Mouse (Mus musculus): ENCODE measurements around the gene Dkk2. TPM values are rescaled to one million over a fixed set of nuclear protein-coding genes. Genes with fewer than 3 reads are reported as not detected.

Gene Dkk2
- polyA plus RNA-seq, 1 experiment from 2014 or later: 6.4 TPM

DNA sequence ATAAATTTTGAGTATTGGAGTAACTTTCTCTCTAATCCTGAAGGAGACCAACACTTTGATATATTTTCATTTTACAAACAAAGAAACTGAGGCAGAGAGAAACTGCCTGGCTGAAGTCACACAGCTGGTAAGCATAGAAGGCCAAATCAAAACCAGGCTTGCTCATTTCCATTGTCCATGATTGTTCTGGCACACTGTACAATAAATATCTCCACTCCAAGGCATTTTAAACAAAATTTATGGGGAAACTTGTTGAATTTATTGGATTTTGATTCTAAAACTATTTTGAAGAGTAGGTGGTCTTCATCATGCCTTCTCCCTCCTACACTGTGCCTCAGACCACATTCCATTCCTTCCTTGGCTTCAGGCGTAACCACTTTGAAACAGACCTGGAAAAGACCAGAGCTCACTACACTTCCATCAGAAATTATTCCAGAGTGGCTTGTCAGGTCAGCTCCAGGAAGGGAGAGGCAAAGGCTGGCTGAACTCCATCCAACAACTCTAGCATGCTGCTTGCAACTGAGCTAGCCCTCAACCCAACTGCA is 44.7 kb downstream of the Dkk2 start:
- H3K27me3 ChIP-seq (replicated peaks): no peaks in the 10 kb centered on the region
- no peaks in the 10 kb centered on the region for H3K4me1 ChIP-seq
- WGBS: 91% methylated on average over 1 of the region's 1 CpGs

GRCm38 (mm10) chr3:132130781-132131180 is 45.7 kb downstream of the Dkk2 start:
- H3K9ac ChIP-seq: no peak overlapping the region
- no peak for ATAC-seq (ENCODE audit: low FRiP score, low read depth)
- no peak overlapping the region for H3K4me2 ChIP-seq (replicated peaks)
- H3K4me3 ChIP-seq: no peak overlapping the region
- H3K27ac ChIP-seq: no peak overlapping the region
- WGBS: 68% methylated on average over 3 of the region's 3 CpGs
- H3K36me3 ChIP-seq: no peaks in the 10 kb centered on the region
- H3K27me3 ChIP-seq (replicated peaks): no peaks in the 10 kb centered on the region
- no peaks in the 10 kb centered on the region for H3K4me1 ChIP-seq
- H3K9me3 ChIP-seq: no peaks in the 10 kb centered on the region

More for the DNA sequence above, 44.7 kb downstream of the Dkk2 start:
- ATAC-seq (ENCODE audit: low FRiP score, low read depth): no peak
- no peak overlapping the region for H3K9ac ChIP-seq
- no peak overlapping the region for H3K4me2 ChIP-seq (replicated peaks)
- no peak overlapping the region for H3K4me3 ChIP-seq
- H3K36me3 ChIP-seq: no peaks in the 10 kb centered on the region
- H3K27ac ChIP-seq: no peak overlapping the region
- H3K9me3 ChIP-seq: no peaks in the 10 kb centered on the region

GRCm38 (mm10) chr3:132131939-132132338 is 46.8 kb downstream of the Dkk2 start:
- no peak overlapping the region for H3K4me3 ChIP-seq
- no peak overlapping the region for H3K9ac ChIP-seq
- H3K36me3 ChIP-seq: no peaks in the 10 kb centered on the region
- no peak overlapping the region for H3K4me2 ChIP-seq (replicated peaks)
- 87% methylated on average over 4 of the region's 4 CpGs for WGBS
- no peaks in the 10 kb centered on the region for H3K27me3 ChIP-seq (replicated peaks)
- H3K9me3 ChIP-seq: no peaks in the 10 kb centered on the region
- H3K27ac ChIP-seq: no peak overlapping the region
- H3K4me1 ChIP-seq: no peaks in the 10 kb centered on the region
- no peak for ATAC-seq (ENCODE audit: low FRiP score, low read depth)

DNA sequence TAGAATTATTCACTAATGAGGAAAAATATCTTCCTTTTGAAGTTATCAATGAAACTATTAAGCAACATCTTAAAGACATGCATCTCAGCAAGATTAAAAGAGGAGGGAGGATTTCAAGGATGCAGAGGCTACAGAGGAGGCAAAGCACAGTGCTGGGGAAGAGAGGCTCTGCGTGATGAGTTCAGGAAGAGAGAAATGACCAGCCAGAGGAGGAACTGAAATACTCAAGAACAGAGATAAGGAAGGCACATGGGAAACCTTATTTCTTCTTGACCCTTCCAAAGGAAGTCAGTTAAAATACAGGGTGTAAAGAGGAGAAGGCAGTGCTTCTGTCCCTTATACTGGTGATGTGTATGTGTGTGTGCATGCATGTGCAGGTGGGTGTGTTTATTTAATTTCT is 49.4 kb downstream of the Dkk2 start:
- Histone ChIP-seq H3K9me3 (no peaks in the 10 kb centered on the region), H3K4me1 (no peaks in the 10 kb centered on the region), H3K9ac (no peak overlapping the region), H3K27ac (no peak overlapping the region), H3K4me2 (replicated peaks) (no peak overlapping the region), H3K4me3 (no peak overlapping the region), H3K36me3 (no peaks in the 10 kb centered on the region), H3K27me3 (replicated peaks) (no peaks in the 10 kb centered on the region)
- no peak for ATAC-seq (ENCODE audit: low FRiP score, low read depth)
- 75% methylated on average over 1 of the region's 1 CpGs for WGBS

- no peaks in the 10 kb centered on the region for H3K27me3 ChIP-seq (replicated peaks)
- H3K9ac ChIP-seq: no peak overlapping the region
- WGBS: 81% methylated on average over 11 of the region's 11 CpGs
- no peak overlapping the region for H3K4me3 ChIP-seq
- H3K4me2 ChIP-seq (replicated peaks): no peak overlapping the region
- ATAC-seq (ENCODE audit: low FRiP score, low read depth): no peak
- H3K9me3 ChIP-seq: no peaks in the 10 kb centered on the region
- no peaks in the 10 kb centered on the region for H3K36me3 ChIP-seq
- H3K4me1 ChIP-seq: no peaks in the 10 kb centered on the region
- H3K27ac ChIP-seq: no peak overlapping the region
Measured at GRCm38 (mm10) chr3:132137802-132138378, 52.8 kb downstream of the Dkk2 start.

GRCm38 (mm10) chr3:132141031-132141430 is 55.9 kb downstream of the Dkk2 start:
- H3K4me1 ChIP-seq: no peaks in the 10 kb centered on the region
- ATAC-seq (ENCODE audit: low FRiP score, low read depth): no peak
- H3K9me3 ChIP-seq: no peaks in the 10 kb centered on the region
- H3K27ac ChIP-seq: no peak overlapping the region
- no peaks in the 10 kb centered on the region for H3K36me3 ChIP-seq
- no peak overlapping the region for H3K9ac ChIP-seq
- H3K4me3 ChIP-seq: no peak overlapping the region
- 78% methylated on average over 4 of the region's 4 CpGs for WGBS
- H3K4me2 ChIP-seq (replicated peaks): no peak overlapping the region
- no peaks in the 10 kb centered on the region for H3K27me3 ChIP-seq (replicated peaks)

DNA sequence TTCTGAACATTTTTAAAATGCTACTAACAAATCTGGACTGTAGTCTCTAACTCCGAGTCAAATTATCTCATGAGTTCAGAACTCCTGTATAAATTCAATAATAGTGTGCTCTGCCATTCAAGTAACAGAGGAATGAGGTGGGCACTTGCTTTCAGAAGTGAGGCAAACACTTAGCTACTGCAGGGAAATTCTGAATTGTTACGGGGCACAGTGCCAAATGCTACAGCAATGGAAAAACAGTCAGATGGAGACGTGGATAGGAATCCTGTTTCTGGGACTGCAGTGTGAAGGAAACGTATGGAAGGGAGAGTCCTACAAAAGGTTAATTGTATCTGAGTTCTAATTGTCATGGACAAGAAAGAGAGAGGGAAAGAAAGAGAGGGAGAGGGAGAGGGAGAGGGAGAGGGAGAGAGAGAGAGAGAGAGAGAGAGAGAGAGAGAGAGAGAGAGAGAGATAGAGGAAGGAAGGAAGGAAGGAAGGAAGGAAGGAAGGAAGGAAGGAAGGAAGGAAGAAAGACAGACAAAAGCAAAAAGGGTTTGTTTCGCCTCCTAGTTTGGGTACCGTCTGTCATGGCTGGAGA is 64.4 kb downstream of the Dkk2 start:
- no peak overlapping the region for H3K9ac ChIP-seq
- no peak overlapping the region for H3K4me3 ChIP-seq
- H3K4me2 ChIP-seq (replicated peaks): no peak overlapping the region
- H3K27me3 ChIP-seq (replicated peaks): no peaks in the 10 kb centered on the region
- 72% methylated on average over 6 of the region's 6 CpGs for WGBS
- H3K36me3 ChIP-seq: no peaks in the 10 kb centered on the region
- no peaks in the 10 kb centered on the region for H3K9me3 ChIP-seq
- ATAC-seq (ENCODE audit: low FRiP score, low read depth): no peak
- H3K27ac ChIP-seq: no peak overlapping the region
- H3K4me1 ChIP-seq: no peaks in the 10 kb centered on the region

GRCm38 (mm10) chr3:132158817-132159216 is 73.7 kb downstream of the Dkk2 start:
- no peak overlapping the region for H3K4me2 ChIP-seq (replicated peaks)
- WGBS: 93% methylated on average over 2 of the region's 2 CpGs
- H3K27me3 ChIP-seq (replicated peaks): no peaks in the 10 kb centered on the region
- no peaks in the 10 kb centered on the region for H3K9me3 ChIP-seq
- H3K4me3 ChIP-seq: no peak overlapping the region
- no peak overlapping the region for H3K27ac ChIP-seq
- H3K4me1 ChIP-seq: no peaks in the 10 kb centered on the region
- no peaks in the 10 kb centered on the region for H3K36me3 ChIP-seq
- no peak overlapping the region for H3K9ac ChIP-seq
- no peak for ATAC-seq (ENCODE audit: low FRiP score, low read depth)

GRCm38 (mm10) chr3:132168911-132169310 is 83.8 kb downstream of the Dkk2 start:
- Histone ChIP-seq H3K27ac (no peak overlapping the region), H3K27me3 (replicated peaks) (no peaks in the 10 kb centered on the region), H3K9ac (no peak overlapping the region), H3K4me1 (no peaks in the 10 kb centered on the region), H3K4me3 (no peak overlapping the region), H3K36me3 (no peaks in the 10 kb centered on the region), H3K9me3 (no peaks in the 10 kb centered on the region), H3K4me2 (replicated peaks) (no peak overlapping the region)
- no peak for ATAC-seq (ENCODE audit: low FRiP score, low read depth)
- WGBS: 92% methylated on average over 3 of the region's 3 CpGs

GRCm38 (mm10) chr3:132186888-132187552 is 101.9 kb downstream of the Dkk2 start:
- H3K4me3 ChIP-seq: no peak overlapping the region
- ATAC-seq (ENCODE audit: low FRiP score, low read depth): no peak
- no peaks in the 10 kb centered on the region for H3K9me3 ChIP-seq
- no peaks in the 10 kb centered on the region for H3K36me3 ChIP-seq
- H3K27ac ChIP-seq: no peak overlapping the region
- no peak overlapping the region for H3K4me2 ChIP-seq (replicated peaks)
- H3K9ac ChIP-seq: no peak overlapping the region
- no peaks in the 10 kb centered on the region for H3K27me3 ChIP-seq (replicated peaks)
- no peaks in the 10 kb centered on the region for H3K4me1 ChIP-seq
- 90% methylated on average over 12 of the region's 12 CpGs for WGBS

DNA sequence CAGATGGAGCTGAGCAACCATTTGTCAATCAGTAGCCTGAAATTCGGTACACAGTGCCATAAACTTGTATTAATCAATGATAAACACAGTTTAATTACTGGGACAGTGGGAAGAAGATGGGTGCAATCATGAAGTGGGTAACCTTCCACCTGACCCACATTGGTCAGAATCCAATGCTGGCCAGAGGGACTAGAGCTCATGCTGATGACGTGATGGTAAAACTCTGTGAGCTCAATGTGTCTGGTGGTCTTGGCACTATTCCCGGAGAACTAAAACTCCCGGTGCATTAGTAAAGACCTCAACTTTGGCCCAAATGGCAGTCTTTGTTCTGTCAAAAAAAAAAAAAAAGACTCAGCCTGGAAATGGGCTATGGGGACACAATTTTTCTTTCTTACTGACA is 116.9 kb downstream of the Dkk2 start:
- no peaks in the 10 kb centered on the region for H3K4me1 ChIP-seq
- no peak for ATAC-seq (ENCODE audit: low FRiP score, low read depth)
- H3K9ac ChIP-seq: no peak overlapping the region
- H3K27me3 ChIP-seq (replicated peaks): no peaks in the 10 kb centered on the region
- no peak overlapping the region for H3K27ac ChIP-seq
- 82% methylated on average over 4 of the region's 4 CpGs for WGBS
- H3K9me3 ChIP-seq: no peaks in the 10 kb centered on the region
- no peaks in the 10 kb centered on the region for H3K36me3 ChIP-seq
- H3K4me2 ChIP-seq (replicated peaks): no peak overlapping the region
- no peak overlapping the region for H3K4me3 ChIP-seq

DNA sequence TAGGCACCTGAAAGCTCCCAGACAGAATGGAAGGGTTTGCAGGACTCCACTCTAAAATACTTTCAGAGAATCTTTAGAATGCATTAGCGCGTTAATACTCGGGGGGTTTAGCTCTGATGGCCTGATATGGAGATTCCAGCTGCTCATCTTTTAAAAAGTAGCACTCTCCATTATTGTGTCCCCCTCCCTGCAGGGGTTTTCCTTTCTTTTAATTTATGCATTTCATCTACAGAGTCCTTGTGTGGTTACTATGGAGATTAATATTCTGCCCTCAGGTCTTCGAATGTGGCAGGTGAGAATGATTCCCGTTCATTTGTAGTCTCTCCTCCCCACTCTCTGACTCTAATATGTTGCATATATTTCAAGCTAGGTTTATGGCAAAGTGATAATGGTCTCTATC is 117.6 kb downstream of the Dkk2 start:
- 0 out of 2 replicates have a peak, but pooled peaks have one; percentile 41 for ATAC-seq (ENCODE audit: low FRiP score, low read depth)
- Histone ChIP-seq H3K4me3 (no peak overlapping the region), H3K36me3 (no peaks in the 10 kb centered on the region), H3K27me3 (replicated peaks) (no peaks in the 10 kb centered on the region), H3K9ac (no peak overlapping the region), H3K27ac (no peak overlapping the region), H3K9me3 (no peaks in the 10 kb centered on the region), H3K4me1 (no peaks in the 10 kb centered on the region), H3K4me2 (replicated peaks) (no peak overlapping the region)
- 80% methylated on average over 5 of the region's 5 CpGs for WGBS

Data from neural tube, embryonic 12.5 days (tissue).